Mouse (Mus musculus) CD4-positive, CD25-positive, alpha-beta regulatory T cell, adult 4 months (primary cell): ENCODE data around the gene Uhrf1bp1. TPM values are rescaled to one million over a fixed set of nuclear protein-coding genes. Genes with fewer than 3 reads are reported as not detected.

Experiments used
- ATAC-seq: one replicate; pipeline ENCODE4 v1.8.0; 2017
- polyA plus RNA-seq, 2 experiments: library from polyadenylated mRNA; unstranded; fragments of 100-300 nt; shearing (Covaris generic); gene quantifications; one replicate each; pipeline ENCODE4 v1.2.1; 2017

Gene Uhrf1bp1
- polyA plus RNA-seq, 2 experiments from 2014 or later: 0.65 to 1.3 TPM

GRCm38 (mm10) chr17:27911371-27911770 is 55.1 kb downstream of the Uhrf1bp1 start:
- no peak for ATAC-seq

- no peak for ATAC-seq
Observed at GRCm38 (mm10) chr17:27914742-27915141, 58.5 kb downstream of the Uhrf1bp1 start.

GRCm38 (mm10) chr17:27916366-27916765 is 60.1 kb downstream of the Uhrf1bp1 start:
- ATAC-seq: no peak

GRCm38 (mm10) chr17:27920676-27921075 is 64.4 kb downstream of the Uhrf1bp1 start:
- ATAC-seq: no peak

GRCm38 (mm10) chr17:27922174-27922712 is 66.0 kb downstream of the Uhrf1bp1 start:
- no peak for ATAC-seq

GRCm38 (mm10) chr17:27925054-27925453 is 68.8 kb downstream of the Uhrf1bp1 start:
- no peak for ATAC-seq

- no peak for ATAC-seq
Observed at GRCm38 (mm10) chr17:27925504-27925903, 69.3 kb downstream of the Uhrf1bp1 start.

GRCm38 (mm10) chr17:27930291-27930690 is 74.0 kb downstream of the Uhrf1bp1 start:
- no peak for ATAC-seq

- ATAC-seq: no peak
Observed at GRCm38 (mm10) chr17:27931826-27932225, 75.6 kb downstream of the Uhrf1bp1 start.

- no peak for ATAC-seq
Observed at GRCm38 (mm10) chr17:27934136-27934910, 78.1 kb downstream of the Uhrf1bp1 start.

- ATAC-seq: no peak
Observed at GRCm38 (mm10) chr17:27935091-27935490, 78.8 kb downstream of the Uhrf1bp1 start.

GRCm38 (mm10) chr17:27937054-27937615 is 80.9 kb downstream of the Uhrf1bp1 start:
- ATAC-seq: no peak

GRCm38 (mm10) chr17:27938121-27938754 is 82.0 kb downstream of the Uhrf1bp1 start:
- no peak for ATAC-seq

- no peak for ATAC-seq
Observed at GRCm38 (mm10) chr17:27939028-27939427, 82.8 kb downstream of the Uhrf1bp1 start.

- no peak for ATAC-seq
Observed at GRCm38 (mm10) chr17:27940352-27940751, 84.1 kb downstream of the Uhrf1bp1 start.

- no peak for ATAC-seq
Observed at GRCm38 (mm10) chr17:27941178-27941577, 84.9 kb downstream of the Uhrf1bp1 start.

GRCm38 (mm10) chr17:27941698-27942097 is 85.5 kb downstream of the Uhrf1bp1 start:
- no peak for ATAC-seq

GRCm38 (mm10) chr17:27942131-27942530 is 85.9 kb downstream of the Uhrf1bp1 start:
- no peak for ATAC-seq

- no peak for ATAC-seq
Observed at GRCm38 (mm10) chr17:27945546-27946216, 89.4 kb downstream of the Uhrf1bp1 start.

- ATAC-seq: no peak
Observed at GRCm38 (mm10) chr17:27946371-27946770, 90.1 kb downstream of the Uhrf1bp1 start.

GRCm38 (mm10) chr17:27947155-27947554 is 90.9 kb downstream of the Uhrf1bp1 start:
- ATAC-seq: no peak
